27 mouse cellular contexts compared by ENCODE assay signal in genomic region chr7:16110158-16110557, GRCm38 (mm10). TPM values are rescaled to one million over a fixed set of nuclear protein-coding genes. Genes with fewer than 3 reads are reported as not detected.
DNase-seq lines count a peak whose midpoint lies in the region; ATAC-seq and TF ChIP-seq lines count a peak whose summit lies in the region.
"Had no signal": no experiment of that assay in that cellular context is flagged by ENCODE, and none has a peak within 500 bp of the region (broad histone marks: within the 10 kb centered on the region; RNA-seq: fewer than 3 reads in every experiment).

No protein-coding gene starts in this region.

- peak; percentile 50 for DNase-seq in cerebellum, adult 11-12 months
- DNase-seq in cerebellum, postnatal 25 days = peak; percentile 50 to 58
- DNase-seq in cerebellum, adult 8-10 months = no peak
- no peak for DNase-seq in layer of hippocampus, adult 2 months (ENCODE audit: low spot score in 2 of 2)
- no peak for DNase-seq in layer of hippocampus, postnatal 25 days (ENCODE audit: extremely low spot score in 1 of 2, low spot score in 1 of 2)
- DNase-seq in limb, embryonic 10.5 days (ENCODE audit: low spot score) = no peak
- DNase-seq: adrenal gland, postnatal 14 days; B cell, adult 2 months; gastrocnemius, postnatal 10 days; heart, adult 2 months; heart, postnatal 14 days had no signal

- H3K9me3 ChIP-seq in limb, embryonic 10.5 days (replicated peaks) = no peaks in the 10 kb centered on the region
- H3K9me3 ChIP-seq: embryonic facial prominence, embryonic 12.5 days; forebrain, embryonic 15.5 days; heart, embryonic 15.5 days; hindbrain, embryonic 15.5 days had no signal

- peak overlapping the region; percentile 93 for H3K27ac ChIP-seq in layer of hippocampus, adult 2 months
- H3K27ac ChIP-seq in cortical plate, adult 2 months (ENCODE audit: insufficient read depth, low read length) = peak overlapping the region; percentile 62
- no peak overlapping the region for H3K27ac ChIP-seq in limb, embryonic 10.5 days
- H3K27ac ChIP-seq: embryonic facial prominence, embryonic 12.5 days; forebrain, embryonic 15.5 days; heart, adult 2 months; heart, embryonic 15.5 days; hindbrain, embryonic 15.5 days had no signal

- H3K4me3 ChIP-seq in layer of hippocampus, adult 2 months = no peak overlapping the region
- no peak overlapping the region for H3K4me3 ChIP-seq in cortical plate, adult 2 months (ENCODE audit: insufficient read depth, low read length)
- no peak overlapping the region for H3K4me3 ChIP-seq in limb, embryonic 10.5 days
- H3K4me3 ChIP-seq: embryonic facial prominence, embryonic 12.5 days; forebrain, embryonic 15.5 days; heart, adult 2 months; heart, embryonic 15.5 days; hindbrain, embryonic 15.5 days had no signal

- TF ChIP-seq CTCF in layer of hippocampus, adult 2 months (conservative IDR thresholded peaks at IDR 0.05) = no peak
- TF ChIP-seq CTCF in cortical plate, adult 2 months (IDR thresholded peaks at IDR 0.05; ENCODE audit: extremely low read depth, insufficient read depth, low read length) = no peak

- H3K4me1 ChIP-seq in cortical plate, adult 2 months (ENCODE audit: control insufficient read depth, insufficient read depth, low read length) = peaks cover 38% of the 10 kb centered on the region
- H3K4me1 ChIP-seq in limb, embryonic 10.5 days = no peaks in the 10 kb centered on the region
- H3K4me1 ChIP-seq: embryonic facial prominence, embryonic 12.5 days; forebrain, embryonic 15.5 days; heart, embryonic 15.5 days; hindbrain, embryonic 15.5 days had no signal

- no peak for TF ChIP-seq POLR2A in cortical plate, adult 2 months (IDR thresholded peaks at IDR 0.05; ENCODE audit: extremely low read depth, insufficient read depth, low read length)

- H3K36me3 ChIP-seq in limb, embryonic 10.5 days = peaks cover 93% of the 10 kb centered on the region

- H3K27me3 ChIP-seq in limb, embryonic 10.5 days (ENCODE audit: low read depth, poor library complexity, severe bottlenecking) = no peaks in the 10 kb centered on the region
- H3K27me3 ChIP-seq: embryonic facial prominence, embryonic 12.5 days; forebrain, embryonic 15.5 days; heart, embryonic 15.5 days; hindbrain, embryonic 15.5 days; Patski had no signal

- no peak for ATAC-seq in cerebellum, adult (ENCODE audit: insufficient number of reproducible peaks, low FRiP score, low TSS enrichment)
- ATAC-seq: activated CD4-positive, CD25-positive, alpha-beta regulatory T cell, adult 4 months; CD4-positive, CD25-positive, alpha-beta regulatory T cell, adult 4 months; forebrain, embryonic 15.5 days; intestine, embryonic 16.5 days; Patski had no signal

- 94% methylated on average over 8 of the region's 8 CpGs for WGBS in limb, embryonic 10.5 days

RNA-seq across cellular contexts. Expression of gene Kptn, which starts 9.5 kb away (rescaled TPM):
- total RNA-seq in layer of hippocampus, adult 2 months (2021) = 10 to 100 TPM; 39.4 to 47.0 TPM
- 10 to 100 TPM; 32.3 to 37.8 TPM for total RNA-seq in layer of hippocampus, postnatal 25 days (2021)
- polyA plus RNA-seq in cortical plate, adult 2 months (2012; rRNA removed) = 51.3 and 58.5 TPM in 2 replicates
- polyA plus RNA-seq in limb, embryonic 10.5 days (2016; fragmentation: Nextera tagmentation; extraction: Ambion mirVana) = 26.9 and 27.0 TPM in 2 replicates

RNA-seq across cellular contexts. Expression of gene Napa, which starts 11.9 kb away (rescaled TPM):
- 100 to 1,000 TPM; 309 to 325 TPM for total RNA-seq in layer of hippocampus, adult 2 months (2021)
- total RNA-seq in layer of hippocampus, postnatal 25 days (2021) = 100 to 1,000 TPM; 282 to 301 TPM
- polyA plus RNA-seq in cortical plate, adult 2 months (2012; rRNA removed) = 436 and 444 TPM in 2 replicates
- 197 and 216 TPM in 2 replicates for polyA plus RNA-seq in limb, embryonic 10.5 days (2016; fragmentation: Nextera tagmentation; extraction: Ambion mirVana)

RNA-seq across cellular contexts. Expression of gene Slc8a2, which starts 19.5 kb away (rescaled TPM):
- 100 to 1,000 TPM; 305 to 320 TPM for total RNA-seq in layer of hippocampus, adult 2 months (2021)
- 100 to 1,000 TPM; 294 to 322 TPM for total RNA-seq in layer of hippocampus, postnatal 25 days (2021)
- polyA plus RNA-seq in cortical plate, adult 2 months (2012; rRNA removed) = 164 and 183 TPM in 2 replicates
- polyA plus RNA-seq in limb, embryonic 10.5 days (2016; fragmentation: Nextera tagmentation; extraction: Ambion mirVana) = 0.05 and 0.09 TPM in 2 replicates
- total RNA-seq: hematopoietic stem cell, adult 5-6 weeks; MEL had no signal
- polyA plus RNA-seq: activated CD4-positive, CD25-positive, alpha-beta regulatory T cell, adult 4 months; CD4-positive, CD25-positive, alpha-beta regulatory T cell, adult 4 months had no signal

RNA-seq across cellular contexts. Expression of gene Zfp541, which starts 48.5 kb away (rescaled TPM):
- total RNA-seq in layer of hippocampus, adult 2 months (2021) = 1 to 10 TPM in 1 of 2 experiments, under 1 TPM in 1; 0.59 to 1.1 TPM
- under 1 TPM; 0.44 to 0.66 TPM for total RNA-seq in layer of hippocampus, postnatal 25 days (2021)
- 0.45 and 0.52 TPM in 2 replicates for polyA plus RNA-seq in cortical plate, adult 2 months (2012; rRNA removed)
- polyA plus RNA-seq in limb, embryonic 10.5 days (2016; fragmentation: Nextera tagmentation; extraction: Ambion mirVana) = 0.05 TPM in 1 of 2 replicates, not detected in the other
- total RNA-seq: adrenal gland, adult 18-20 months; common myeloid progenitor, adult 5-6 weeks; gastrocnemius, postnatal 10 days; heart, adult 2 months; heart, postnatal 14 days; hematopoietic stem cell, adult 5-6 weeks; MEL had no signal
- polyA plus RNA-seq: CD4-positive, CD25-positive, alpha-beta regulatory T cell, adult 4 months; forebrain, embryonic 11.5 days; forebrain, embryonic 15.5 days; heart, embryonic 11.5 days; heart, embryonic 15.5 days had no signal

Comparison
In these comparisons a context has a peak if more than half of its experiments do, and no peak if none do; other contexts are left out.
1. DNase-seq: peak in cerebellum, adult 11-12 months (single experiment) and cerebellum, postnatal 25 days (2 of 2); none in cerebellum, adult 8-10 months (single experiment), layer of hippocampus, adult 2 months (0 of 2), layer of hippocampus, postnatal 25 days (0 of 2) and limb, embryonic 10.5 days (single experiment).